Mouse (Mus musculus) kidney, postnatal 4 days (tissue): ENCODE measurements at regions not wholly inside any gene's neighbourhood (a gene's known extent, or its start where the extent isn't known, plus 50 kb on each side); places are given as distances from the start of the nearest gene placed in this dataset.

Experiments
- DNase-seq, 2 experiments: peaks; one replicate each; pipeline ENCODE4 v3.0.0; 2021; ENCODE audit warnings: mixed read lengths in 2 of 2

DNA sequence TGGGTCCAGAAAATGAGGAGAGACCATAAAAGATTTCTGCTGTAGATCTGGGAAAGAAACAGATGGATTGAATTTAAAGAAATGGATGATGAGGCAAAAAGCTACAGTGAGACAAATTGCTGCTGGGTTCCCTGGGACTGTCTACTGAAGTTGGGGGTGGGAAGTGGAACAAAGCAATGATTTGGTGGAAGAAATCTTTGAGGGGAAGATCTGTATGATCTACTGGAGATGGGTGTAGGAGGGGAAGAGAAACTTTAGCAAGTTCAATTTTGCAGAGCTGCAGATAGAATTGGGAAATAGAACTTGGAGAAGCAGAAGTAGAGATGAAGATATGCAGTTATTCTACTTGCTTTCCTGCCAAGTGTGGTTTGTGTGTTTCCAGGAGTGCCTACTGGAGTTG lies 5478.8 kb downstream of the 9330182O14Rik start:
- no peak for DNase-seq

DNA sequence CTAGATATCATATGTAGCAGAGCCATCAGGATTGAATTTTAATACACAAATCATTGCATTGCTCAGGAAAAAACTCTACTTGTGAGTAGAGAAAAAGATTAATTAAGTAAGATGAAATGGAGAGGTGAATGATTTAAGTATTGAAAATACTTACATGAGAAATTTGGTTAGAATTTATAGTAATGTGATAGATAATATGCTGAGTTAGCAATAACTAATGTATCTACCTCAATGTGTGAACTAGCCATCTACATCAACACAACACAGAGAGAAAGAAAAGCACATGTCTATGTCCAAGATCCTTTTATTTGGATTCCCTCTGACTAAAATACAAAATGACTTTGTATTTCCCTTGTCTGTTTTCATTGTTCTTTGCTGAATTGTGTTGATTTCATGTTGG lies 5512.1 kb downstream of the 9330182O14Rik start:
- no peak for DNase-seq

DNA sequence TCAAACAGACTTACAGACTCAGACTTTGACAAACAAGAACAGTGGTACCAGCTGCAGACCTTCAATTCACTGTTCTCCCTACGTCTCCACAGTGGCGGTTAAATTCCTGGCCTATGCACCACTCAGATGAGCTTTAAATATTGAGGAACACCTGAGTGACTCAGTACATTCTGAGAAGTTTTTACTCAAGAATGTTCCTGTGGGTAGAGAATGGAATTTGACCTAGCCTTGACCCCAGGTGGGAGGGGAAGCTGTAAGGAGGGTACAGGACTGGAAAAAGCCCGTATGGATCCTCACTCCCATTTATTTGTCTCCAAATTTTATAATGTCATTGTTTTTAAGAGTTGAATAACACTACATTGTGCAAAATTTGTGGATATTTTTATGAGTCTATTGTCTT lies 5529.4 kb downstream of the 9330182O14Rik start:
- DNase-seq = no peak

DNA sequence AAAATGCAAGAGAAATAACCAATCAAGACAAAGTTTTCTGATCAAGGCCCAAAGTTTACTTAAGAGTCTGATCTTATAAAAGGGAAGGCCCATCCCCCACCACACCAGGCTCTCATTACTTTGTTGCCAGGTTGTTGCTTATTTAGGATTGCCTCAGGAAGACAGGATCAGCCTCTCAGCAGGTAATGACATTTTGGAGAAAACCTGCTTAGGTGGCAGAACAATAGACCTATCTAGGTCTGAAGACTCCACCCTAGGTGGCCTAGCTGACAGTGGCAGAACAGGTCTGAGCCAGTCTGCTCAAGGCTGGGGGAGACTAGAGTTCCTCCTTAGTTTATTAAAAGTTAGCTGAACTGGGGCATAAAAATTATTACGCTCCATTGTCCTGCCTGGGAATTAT lies 5555.3 kb downstream of the 9330182O14Rik start:
- no peak for DNase-seq

DNA sequence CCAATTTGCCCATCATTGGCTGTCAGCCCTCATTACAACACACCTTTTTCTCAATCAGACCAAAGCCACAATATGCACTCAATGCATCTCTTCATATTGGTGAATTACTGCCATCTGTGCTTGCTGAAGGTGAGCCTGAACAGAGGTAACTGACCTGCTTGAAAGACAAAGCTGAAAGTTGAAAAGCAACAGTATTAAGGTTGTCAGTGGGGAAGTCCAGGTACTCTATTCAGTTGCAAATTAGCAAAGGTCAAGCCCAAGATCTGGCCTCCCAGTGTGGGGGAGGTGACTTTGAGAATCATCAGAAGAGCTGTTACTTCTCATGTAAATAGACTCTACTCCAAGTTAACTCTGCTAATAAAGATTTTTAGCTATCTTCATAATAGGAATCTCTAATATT lies 5555.9 kb downstream of the 9330182O14Rik start:
- no peak for DNase-seq

DNA sequence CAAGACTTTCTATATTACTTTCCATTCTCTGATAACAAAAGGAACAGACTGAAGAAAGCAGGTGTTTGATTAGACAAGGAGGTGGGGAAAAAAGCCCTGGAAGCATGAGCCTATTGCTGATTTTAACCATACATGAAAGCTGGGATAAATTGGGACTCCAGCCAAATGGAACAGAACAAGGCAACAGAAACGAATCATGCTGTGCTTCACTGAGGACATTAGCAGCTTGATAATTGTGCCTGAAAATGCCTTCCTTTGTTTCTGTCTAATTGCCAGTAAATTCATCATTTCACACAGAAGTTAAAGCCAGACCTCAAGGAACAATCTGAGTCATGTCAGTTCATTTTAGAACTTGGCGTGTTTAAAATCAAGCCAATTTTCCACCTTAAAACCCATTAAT lies 5576.9 kb downstream of the 9330182O14Rik start:
- no peak for DNase-seq

DNA sequence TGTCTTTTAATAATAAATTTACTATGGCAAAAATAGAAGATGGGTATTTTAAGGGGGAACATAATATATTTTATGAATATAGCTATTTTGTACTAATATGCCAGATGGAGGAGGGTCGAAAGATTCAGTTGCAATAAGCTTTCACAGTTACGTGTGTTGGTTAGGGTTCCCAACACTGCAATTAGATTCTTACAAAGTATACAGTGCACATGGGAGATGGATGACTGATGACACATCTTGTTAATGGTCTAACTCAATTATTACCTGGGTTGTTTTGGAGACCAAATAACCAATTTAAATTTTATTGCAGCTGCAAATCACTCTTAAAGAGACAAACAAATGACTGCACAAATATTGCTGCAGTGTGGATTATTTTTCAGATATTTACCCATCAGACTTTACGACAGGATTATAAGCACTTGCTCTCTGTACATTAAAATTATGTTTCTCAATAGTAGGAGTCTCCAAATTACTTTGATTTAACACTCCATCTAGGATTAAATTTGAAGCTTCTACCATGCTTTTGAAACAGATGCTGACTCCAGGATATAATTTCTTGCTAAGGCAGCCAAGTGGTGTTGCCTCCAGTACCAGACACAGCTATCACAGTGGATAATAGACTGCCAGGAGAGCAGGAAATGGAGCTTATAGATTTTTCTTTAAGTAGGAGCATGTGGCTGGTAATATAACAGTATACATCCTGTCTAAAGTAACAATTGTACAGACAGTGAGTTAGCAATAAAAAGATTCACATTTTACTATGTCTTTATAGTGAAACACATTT lies 5596.4 kb downstream of the 9330182O14Rik start:
- no peak for DNase-seq

DNA sequence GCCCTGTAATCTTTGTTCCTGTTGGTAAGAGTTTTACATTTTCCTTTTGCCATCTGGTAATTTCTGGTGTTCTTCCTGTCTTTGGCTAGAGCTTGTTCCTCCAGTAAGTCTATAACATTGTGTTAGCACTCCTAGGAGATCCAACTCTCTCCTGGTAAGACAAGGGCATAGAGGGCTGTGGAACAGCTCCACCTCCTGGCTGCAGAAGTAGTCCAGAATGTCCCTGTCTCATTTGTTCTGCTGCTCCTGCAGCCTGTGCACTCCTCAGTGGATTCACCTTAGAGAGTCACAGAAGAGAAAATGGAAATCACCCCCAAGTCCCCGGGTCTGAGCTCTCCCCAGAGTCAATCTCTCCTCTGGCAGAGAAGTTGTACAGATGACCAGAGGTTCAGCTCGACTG lies 5629.1 kb downstream of the 9330182O14Rik start:
- peak; percentile 9 to 14 for DNase-seq
